Mouse (Mus musculus) effector memory CD4-positive, alpha-beta T cell, adult 7 months (primary cell): ENCODE results near the gene Tgm2. TPM values are rescaled to one million over a fixed set of nuclear protein-coding genes. Genes with fewer than 3 reads are reported as not detected.

Experiments used
- polyA plus RNA-seq: library from polyadenylated mRNA; unstranded; fragments of 100-300 nt; shearing (Covaris generic); gene quantifications from one replicate; pipeline ENCODE4 v1.2.1, GENCODE M21; 2017

The Tgm2 gene
- polyA plus RNA-seq, result 0.79 TPM

DNA sequence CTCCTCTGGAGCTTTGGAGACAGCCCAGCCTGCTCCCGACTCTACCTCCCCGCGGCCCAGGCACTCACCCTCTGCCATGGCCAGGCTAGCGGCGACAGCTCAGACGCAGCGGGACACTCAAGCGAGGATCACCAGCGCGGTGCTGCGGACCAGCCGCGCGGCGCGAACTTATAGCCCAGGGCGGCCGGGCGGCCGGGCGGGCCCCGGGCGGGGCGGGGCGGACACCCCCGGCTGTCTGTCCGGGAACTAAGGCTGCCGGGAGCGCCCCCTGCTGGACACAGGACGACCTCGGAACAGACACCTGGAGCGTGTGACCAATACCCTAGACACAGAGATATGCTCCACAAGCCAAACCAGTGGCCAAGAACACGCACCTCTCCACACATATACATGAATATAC lies at the start of gene Tgm2:
Gene Tgm2, minus strand, starts transcription at position 214 of the 400 bp plus-strand sequence.

Other genes starting within 250 kb of the Tgm2 start
- not detected for gene Vstm2l, start 231.8 kb downstream of the Tgm2 start, polyA plus RNA-seq
- 15.3 TPM for gene Tti1, start 118.0 kb downstream of the Tgm2 start, polyA plus RNA-seq
- gene Rprd1b, start 117.9 kb downstream of the Tgm2 start, polyA plus RNA-seq, result 33.8 TPM
- 0.09 TPM for gene D630003M21Rik, start 82.8 kb upstream of the Tgm2 start, polyA plus RNA-seq
- gene Bpi, start 111.7 kb upstream of the Tgm2 start, polyA plus RNA-seq, result not detected
- 0.96 TPM for gene Lbp, start 160.1 kb upstream of the Tgm2 start, polyA plus RNA-seq
- gene Snhg11, start 229.2 kb upstream of the Tgm2 start, polyA plus RNA-seq, result not detected